In the genomic region with DNA sequence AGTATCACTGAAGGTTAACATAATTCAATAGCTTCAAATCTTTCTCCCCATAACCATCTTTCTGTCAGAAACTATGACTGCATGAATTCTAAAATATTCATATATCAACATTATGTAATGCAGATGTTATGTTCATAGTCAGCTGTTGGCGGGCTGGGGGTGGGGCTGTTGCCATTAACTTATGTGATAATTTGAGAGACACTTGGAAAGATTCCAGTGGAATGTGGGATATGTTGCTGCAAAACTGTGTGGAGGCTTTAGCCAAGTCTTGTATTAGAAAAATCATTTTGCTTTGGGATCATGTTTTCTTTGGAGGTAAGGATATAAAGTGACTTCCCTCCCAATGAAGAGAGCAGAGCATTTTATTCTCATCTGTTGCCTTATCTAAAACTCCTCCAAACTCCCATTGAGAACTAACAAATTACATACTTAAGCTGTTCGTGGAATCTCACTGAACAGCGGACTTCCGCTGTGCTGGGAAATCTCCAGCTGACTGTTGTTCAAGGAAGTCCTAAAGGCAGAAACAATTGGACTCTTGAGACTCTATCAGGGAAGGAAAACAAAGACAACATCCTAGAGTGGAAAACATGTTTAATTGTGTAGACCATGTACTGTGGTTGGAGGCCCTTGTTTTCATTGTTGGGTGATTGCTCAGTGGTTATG, we compare ENCODE assay signal across 12 mouse cellular contexts.
DNase-seq lines count a peak whose midpoint lies in the region; ATAC-seq and TF ChIP-seq lines count a peak whose summit lies in the region.
"Had no signal": no experiment of that assay in that cellular context is flagged by ENCODE, and none has a peak within 500 bp of the region (broad histone marks: within the 10 kb centered on the region; RNA-seq: fewer than 3 reads in every experiment).

No protein-coding gene starts in this region.

- H3K9me3 ChIP-seq in intestine, embryonic 14.5 days (ENCODE audit: control insufficient read depth, low read length), result no peaks in the 10 kb centered on the region
- no peaks in the 10 kb centered on the region for H3K9me3 ChIP-seq in intestine, postnatal 0 days (ENCODE audit: control insufficient read depth)
- H3K9me3 ChIP-seq in midbrain, embryonic 14.5 days (ENCODE audit: control insufficient read depth, low read length), result no peaks in the 10 kb centered on the region
- no peaks in the 10 kb centered on the region for H3K9me3 ChIP-seq in midbrain, embryonic 13.5 days
- no peaks in the 10 kb centered on the region for H3K9me3 ChIP-seq in heart, postnatal 0 days (replicated peaks; ENCODE audit: control insufficient read depth, low read length)
- H3K9me3 ChIP-seq: hindbrain, embryonic 15.5 days; megakaryocyte, embryonic 14.5 days had no signal

- no peak for TF ChIP-seq EP300 in heart, postnatal 0 days (IDR thresholded peaks at IDR 0.05; ENCODE audit: low read depth)

- no peak for ATAC-seq in intestine, embryonic 14.5 days (replicated peaks; ENCODE audit: low FRiP score, low TSS enrichment, low read depth)
- no peak for ATAC-seq in intestine, postnatal 0 days
- no peak for ATAC-seq in midbrain, embryonic 14.5 days (ENCODE audit: low FRiP score, low TSS enrichment)
- ATAC-seq in midbrain, embryonic 13.5 days, result no peak
- ATAC-seq in heart, postnatal 0 days (ENCODE audit: insufficient read depth, low read depth), result peak; percentile 89

- H3K27me3 ChIP-seq in intestine, embryonic 14.5 days (replicated peaks; ENCODE audit: control insufficient read depth, insufficient read depth, low read length), result no peaks in the 10 kb centered on the region
- no peaks in the 10 kb centered on the region for H3K27me3 ChIP-seq in intestine, postnatal 0 days (replicated peaks; ENCODE audit: control insufficient read depth, insufficient read depth, low read length)
- H3K27me3 ChIP-seq in midbrain, embryonic 14.5 days (ENCODE audit: control insufficient read depth, insufficient read depth, low read length), result no peaks in the 10 kb centered on the region
- H3K27me3 ChIP-seq in midbrain, embryonic 13.5 days, result no peaks in the 10 kb centered on the region
- no peaks in the 10 kb centered on the region for H3K27me3 ChIP-seq in heart, postnatal 0 days (ENCODE audit: control insufficient read depth, insufficient read depth, low read length)
- H3K27me3 ChIP-seq: CH12.LX; hindbrain, embryonic 15.5 days; megakaryocyte, embryonic 14.5 days had no signal

- H3K4me3 ChIP-seq in intestine, embryonic 14.5 days (ENCODE audit: low read depth, low read length), result no peak overlapping the region
- H3K4me3 ChIP-seq in intestine, postnatal 0 days (ENCODE audit: low read depth, low read length), result no peak overlapping the region
- no peak overlapping the region for H3K4me3 ChIP-seq in midbrain, embryonic 14.5 days (replicated peaks; ENCODE audit: low read depth, low read length)
- H3K4me3 ChIP-seq in midbrain, embryonic 13.5 days (replicated peaks), result no peak overlapping the region
- H3K4me3 ChIP-seq in heart, postnatal 0 days (ENCODE audit: low read depth, low read length), result no peak overlapping the region
- H3K4me3 ChIP-seq: hindbrain, embryonic 15.5 days; megakaryocyte, embryonic 14.5 days had no signal

- H3K27ac ChIP-seq in intestine, embryonic 14.5 days (ENCODE audit: low read depth), result no peak overlapping the region
- no peak overlapping the region for H3K27ac ChIP-seq in intestine, postnatal 0 days (ENCODE audit: low read depth, low read length)
- H3K27ac ChIP-seq in midbrain, embryonic 14.5 days (replicated peaks; ENCODE audit: low read depth, low read length), result no peak overlapping the region
- H3K27ac ChIP-seq in midbrain, embryonic 13.5 days, result no peak overlapping the region
- H3K27ac ChIP-seq in heart, postnatal 0 days (ENCODE audit: low read depth), result peak overlapping the region; percentile 44
- H3K27ac ChIP-seq: hindbrain, embryonic 15.5 days had no signal

- TF ChIP-seq CTCF in intestine, postnatal 0 days (IDR thresholded peaks at IDR 0.05; ENCODE audit: low read depth), result no peak
- no peak for TF ChIP-seq CTCF in heart, postnatal 0 days (IDR thresholded peaks at IDR 0.05; ENCODE audit: low read depth)

- H3K4me1 ChIP-seq in intestine, embryonic 14.5 days (replicated peaks; ENCODE audit: control insufficient read depth, insufficient read depth, low read length), result no peaks in the 10 kb centered on the region
- H3K4me1 ChIP-seq in intestine, postnatal 0 days (replicated peaks; ENCODE audit: control insufficient read depth, insufficient read depth, low read length), result no peaks in the 10 kb centered on the region
- H3K4me1 ChIP-seq in midbrain, embryonic 14.5 days (ENCODE audit: control insufficient read depth, insufficient read depth, low read length), result no peaks in the 10 kb centered on the region
- H3K4me1 ChIP-seq in midbrain, embryonic 13.5 days (replicated peaks), result no peaks in the 10 kb centered on the region
- peaks cover 7% of the 10 kb centered on the region; the same call in 1 of the 2 replicates for H3K4me1 ChIP-seq in heart, postnatal 0 days (ENCODE audit: control insufficient read depth, insufficient read depth)
- H3K4me1 ChIP-seq: hindbrain, embryonic 15.5 days; megakaryocyte, embryonic 14.5 days had no signal

- no peaks in the 10 kb centered on the region for H3K36me3 ChIP-seq in intestine, embryonic 14.5 days (ENCODE audit: control insufficient read depth, insufficient read depth, low read length)
- H3K36me3 ChIP-seq in intestine, postnatal 0 days (ENCODE audit: control insufficient read depth, insufficient read depth), result no peaks in the 10 kb centered on the region
- H3K36me3 ChIP-seq in midbrain, embryonic 14.5 days (ENCODE audit: control insufficient read depth, insufficient read depth, low read length), result no peaks in the 10 kb centered on the region
- H3K36me3 ChIP-seq in midbrain, embryonic 13.5 days, result no peaks in the 10 kb centered on the region
- H3K36me3 ChIP-seq in heart, postnatal 0 days (replicated peaks; ENCODE audit: control insufficient read depth, insufficient read depth, low read length), result no peaks in the 10 kb centered on the region
- H3K36me3 ChIP-seq: hindbrain, embryonic 15.5 days had no signal

- peak; percentile 54 for DNase-seq in intestine, embryonic 14.5 days (ENCODE audit: low spot score)
- peak; percentile 11 for DNase-seq in midbrain, embryonic 14.5 days
- peak; percentile 73 for DNase-seq in heart, postnatal 0 days (ENCODE audit: low spot score)
- peak; percentile 5 for DNase-seq in skeletal muscle tissue, adult 2 months (ENCODE audit: low read depth, low spot score)
- no peak for DNase-seq in cerebellum, postnatal 10 days
- no peak for DNase-seq in layer of hippocampus, postnatal 25 days (ENCODE audit: extremely low spot score in 1 of 2, low spot score in 1 of 2)
- DNase-seq: thymus, adult 2 months had no signal

- no peak overlapping the region for H3K9ac ChIP-seq in intestine, embryonic 14.5 days (ENCODE audit: low read length)
- H3K9ac ChIP-seq in intestine, postnatal 0 days (ENCODE audit: low read depth, low read length), result no peak overlapping the region
- no peak overlapping the region for H3K9ac ChIP-seq in midbrain, embryonic 14.5 days (replicated peaks; ENCODE audit: low read length)
- no peak overlapping the region for H3K9ac ChIP-seq in midbrain, embryonic 13.5 days (replicated peaks)
- no peak overlapping the region for H3K9ac ChIP-seq in heart, postnatal 0 days (replicated peaks; ENCODE audit: low read depth, low read length)
- H3K9ac ChIP-seq: hindbrain, embryonic 15.5 days had no signal

- 46% methylated on average over 4 of the region's 4 CpGs for WGBS in intestine, embryonic 14.5 days
- whole genome bisulfite sequencing in intestine, postnatal 0 days, result 44% methylated on average over 4 of the region's 4 CpGs
- WGBS in midbrain, embryonic 14.5 days, result 73% methylated on average over 4 of the region's 4 CpGs
- 72% methylated on average over 4 of the region's 4 CpGs for WGBS in midbrain, embryonic 13.5 days
- 5% methylated on average over 4 of the region's 4 CpGs for WGBS in heart, postnatal 0 days

- no peak overlapping the region for H3K4me2 ChIP-seq in intestine, embryonic 14.5 days (ENCODE audit: low read length)
- H3K4me2 ChIP-seq in intestine, postnatal 0 days (replicated peaks; ENCODE audit: low read depth), result no peak overlapping the region
- no peak overlapping the region for H3K4me2 ChIP-seq in midbrain, embryonic 14.5 days (ENCODE audit: low read length)
- no peak overlapping the region for H3K4me2 ChIP-seq in midbrain, embryonic 13.5 days (replicated peaks)
- peak overlapping the region; percentile 18; the same call in 1 of the 2 replicates for H3K4me2 ChIP-seq in heart, postnatal 0 days (ENCODE audit: low read depth, low read length)
- H3K4me2 ChIP-seq: hindbrain, embryonic 15.5 days had no signal

Comparison
In these comparisons a context has a peak if more than half of its experiments do, and no peak if none do; other contexts are left out.
1. DNase-seq: peak in intestine, embryonic 14.5 days (single experiment), midbrain, embryonic 14.5 days (single experiment), heart, postnatal 0 days (single experiment) and skeletal muscle tissue, adult 2 months (single experiment); none in cerebellum, postnatal 10 days (0 of 2) and layer of hippocampus, postnatal 25 days (0 of 2).